Mouse (Mus musculus): ENCODE data around the gene Ipo11. TPM values are rescaled to one million over a fixed set of nuclear protein-coding genes. Genes with fewer than 3 reads are reported as not detected.

The Ipo11 gene
- polyA plus RNA-seq, 1 experiment from 2014 or later, result 17.1 TPM

DNA sequence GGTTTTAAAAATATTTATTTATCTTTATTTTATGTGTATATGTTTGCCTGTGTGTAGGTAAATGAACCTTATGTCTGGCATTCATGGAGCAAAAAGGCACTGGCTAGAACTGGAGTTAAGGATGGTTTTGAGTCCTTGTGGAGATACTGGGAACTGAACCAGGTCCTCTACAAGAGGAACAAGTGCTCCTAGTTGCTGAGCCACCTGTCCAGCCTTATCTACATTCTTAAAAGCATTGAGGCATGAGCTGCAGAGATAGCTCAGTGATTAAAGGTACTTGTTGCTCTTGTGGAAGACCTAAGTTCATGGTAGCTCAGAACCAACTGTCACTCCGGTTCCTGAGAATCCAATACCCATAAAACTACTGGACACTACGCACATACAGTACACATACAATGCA lies 49.4 kb downstream of the Ipo11 start:
- H3K9ac ChIP-seq (replicated peaks), result no peak overlapping the region
- H3K4me3 ChIP-seq (ENCODE audit: low read depth, low read length), result no peak overlapping the region
- H3K27ac ChIP-seq (ENCODE audit: low read depth), result no peak overlapping the region
- DNase-seq (no peak), ATAC-seq (no peak)
- TF ChIP-seq CTCF (IDR thresholded peaks at IDR 0.05; ENCODE audit: low read depth) (0 out of 2 replicates have a peak, but pooled peaks have one; percentile 6), EP300 (IDR thresholded peaks at IDR 0.05; ENCODE audit: low read depth) (no peak)
- WGBS (ENCODE audit: insufficient replicate concordance), result 92% methylated on average over 2 of the region's 2 CpGs
- peaks cover 17% of the 10 kb centered on the region; the same call in 1 of the 2 replicates for H3K36me3 ChIP-seq (replicated peaks; ENCODE audit: insufficient read depth, low read length)
- no peak overlapping the region for H3K4me2 ChIP-seq (ENCODE audit: low read depth, low read length)
- no peaks in the 10 kb centered on the region for H3K27me3 ChIP-seq (ENCODE audit: insufficient read depth, low read length)
- peaks cover 12% of the 10 kb centered on the region; the same call in 1 of the 2 replicates for H3K4me1 ChIP-seq (ENCODE audit: insufficient read depth)
- H3K9me3 ChIP-seq (ENCODE audit: low read length), result no peaks in the 10 kb centered on the region

DNA sequence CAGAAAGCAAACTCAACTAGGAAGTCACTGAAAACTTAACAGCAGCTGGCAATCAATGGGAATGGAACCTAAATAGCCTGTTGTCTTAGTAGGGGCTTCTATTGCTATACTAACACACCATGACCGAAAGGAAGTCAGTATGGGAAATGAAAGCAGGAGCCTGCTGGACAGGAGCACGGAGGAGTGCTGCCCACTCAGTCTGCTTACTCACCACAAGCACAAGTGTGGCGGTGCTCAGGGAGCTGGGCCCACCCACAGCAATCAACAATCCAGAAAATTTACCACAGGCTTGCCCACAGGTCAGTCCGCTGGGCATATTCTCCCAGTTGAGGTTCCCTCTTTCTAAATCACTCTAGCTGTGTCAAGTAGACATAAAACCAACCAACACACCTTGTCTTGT lies 52.5 kb downstream of the Ipo11 start:
- no peak for ATAC-seq
- 85% methylated on average over 4 of the region's 4 CpGs for WGBS (ENCODE audit: insufficient replicate concordance)

DNA sequence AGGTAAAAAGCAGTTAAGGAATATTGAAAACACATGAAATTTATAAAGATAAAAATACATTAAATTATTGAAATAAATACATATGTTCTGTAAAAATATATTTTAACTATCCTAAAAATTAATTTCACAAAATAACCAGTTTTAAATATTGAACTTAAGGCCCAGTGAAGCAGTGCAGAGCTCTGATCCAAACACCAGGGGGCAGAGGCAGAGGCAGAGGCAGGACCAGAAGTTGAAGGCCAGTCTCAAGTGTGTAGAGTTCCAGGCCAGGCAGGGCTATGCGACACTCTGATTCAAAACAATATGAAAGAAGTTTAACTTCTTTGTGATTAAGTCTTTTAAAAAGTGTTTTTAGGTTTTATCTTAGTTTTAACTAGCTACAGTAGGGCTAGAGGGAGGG lies 60.5 kb downstream of the Ipo11 start:
- no peaks in the 10 kb centered on the region for H3K4me1 ChIP-seq (ENCODE audit: insufficient read depth)
- peaks cover 16% of the 10 kb centered on the region for H3K36me3 ChIP-seq (replicated peaks; ENCODE audit: insufficient read depth, low read length)
- no peak overlapping the region for H3K27ac ChIP-seq (ENCODE audit: low read depth)
- TF ChIP-seq EP300 (IDR thresholded peaks at IDR 0.05; ENCODE audit: low read depth) (no peak), CTCF (IDR thresholded peaks at IDR 0.05; ENCODE audit: low read depth) (peak; percentile 76)
- WGBS (ENCODE audit: insufficient replicate concordance), result 80% methylated on average over 1 of the region's 1 CpGs
- ATAC-seq (no peak), DNase-seq (no peak)
- H3K9ac ChIP-seq (replicated peaks), result no peak overlapping the region
- H3K27me3 ChIP-seq (ENCODE audit: insufficient read depth, low read length), result no peaks in the 10 kb centered on the region
- no peak overlapping the region for H3K4me2 ChIP-seq (ENCODE audit: low read depth, low read length)
- H3K9me3 ChIP-seq (ENCODE audit: low read length), result no peaks in the 10 kb centered on the region
- no peak overlapping the region for H3K4me3 ChIP-seq (ENCODE audit: low read depth, low read length)

More for the DNA sequence above, 52.5 kb downstream of the Ipo11 start:
- H3K36me3 ChIP-seq (replicated peaks; ENCODE audit: insufficient read depth, low read length), result peaks cover 28% of the 10 kb centered on the region; the same call in 1 of the 2 replicates
- no peak for DNase-seq
- no peak overlapping the region for H3K4me2 ChIP-seq (ENCODE audit: low read depth, low read length)
- H3K9ac ChIP-seq (replicated peaks), result no peak overlapping the region
- H3K4me3 ChIP-seq (ENCODE audit: low read depth, low read length), result no peak overlapping the region
- H3K27ac ChIP-seq (ENCODE audit: low read depth), result no peak overlapping the region
- no peaks in the 10 kb centered on the region for H3K4me1 ChIP-seq (ENCODE audit: insufficient read depth)
- H3K27me3 ChIP-seq (ENCODE audit: insufficient read depth, low read length), result no peaks in the 10 kb centered on the region
- H3K9me3 ChIP-seq (ENCODE audit: low read length), result no peaks in the 10 kb centered on the region
- no peak for TF ChIP-seq CTCF (IDR thresholded peaks at IDR 0.05; ENCODE audit: low read depth)
- TF ChIP-seq EP300 (IDR thresholded peaks at IDR 0.05; ENCODE audit: low read depth), result no peak

DNA sequence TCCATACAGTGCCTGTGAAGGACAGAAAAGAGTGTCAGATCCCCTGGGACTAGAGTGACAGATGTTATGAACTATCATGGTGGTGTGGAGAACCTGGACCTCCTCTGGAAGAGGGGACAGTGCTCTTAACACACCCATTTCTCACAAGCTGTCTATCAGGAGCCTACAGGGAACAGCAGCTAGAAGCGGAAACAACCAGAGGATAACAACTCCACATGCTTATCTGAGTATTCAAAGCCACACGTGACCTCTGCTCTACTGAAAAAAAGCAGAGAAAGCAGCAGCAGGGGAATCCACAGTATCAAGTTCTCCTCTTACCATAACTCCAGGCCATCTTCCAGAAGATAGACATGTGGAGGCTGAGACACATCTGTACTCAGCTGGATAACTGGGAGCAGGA lies 71.2 kb downstream of the Ipo11 start:
- H3K9ac ChIP-seq (replicated peaks), result no peak overlapping the region
- H3K4me3 ChIP-seq (ENCODE audit: low read depth, low read length), result no peak overlapping the region
- 60% methylated on average over 2 of the region's 2 CpGs for WGBS (ENCODE audit: insufficient replicate concordance)
- peak overlapping the region; percentile 71 for H3K27ac ChIP-seq (ENCODE audit: low read depth)
- TF ChIP-seq EP300 (IDR thresholded peaks at IDR 0.05; ENCODE audit: low read depth) (peak; percentile 93), CTCF (IDR thresholded peaks at IDR 0.05; ENCODE audit: low read depth) (no peak)
- peaks cover 20% of the 10 kb centered on the region for H3K36me3 ChIP-seq (replicated peaks; ENCODE audit: insufficient read depth, low read length)
- DNase-seq (peak; percentile 18), ATAC-seq (peak; percentile 99)
- peaks cover 5% of the 10 kb centered on the region; the same call in 1 of the 2 replicates for H3K4me1 ChIP-seq (ENCODE audit: insufficient read depth)
- H3K9me3 ChIP-seq (ENCODE audit: low read length), result no peaks in the 10 kb centered on the region
- peak overlapping the region; percentile 27; the same call in 1 of the 2 replicates for H3K4me2 ChIP-seq (ENCODE audit: low read depth, low read length)
- H3K27me3 ChIP-seq (ENCODE audit: insufficient read depth, low read length), result no peaks in the 10 kb centered on the region

DNA sequence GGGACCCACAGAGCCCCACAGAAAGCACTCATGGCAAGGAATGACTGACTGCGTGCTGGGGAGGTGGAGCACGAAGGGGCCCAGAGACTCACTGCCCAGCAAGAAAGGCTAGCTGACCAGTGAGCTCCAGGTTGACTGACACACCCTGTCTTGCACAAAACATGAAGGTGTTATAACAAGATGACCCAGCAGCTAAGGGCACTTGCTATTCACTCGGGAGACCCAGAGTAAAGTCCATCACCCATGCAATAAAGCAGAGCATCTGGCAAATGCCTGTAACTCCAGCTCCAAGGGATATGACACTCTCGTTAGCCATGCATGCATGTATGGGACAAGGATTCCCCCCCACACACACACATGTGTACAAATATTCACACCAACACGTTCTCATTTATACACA lies 78.0 kb downstream of the Ipo11 start:
- Histone ChIP-seq H3K27me3 (ENCODE audit: insufficient read depth, low read length) (no peaks in the 10 kb centered on the region), H3K27ac (ENCODE audit: low read depth) (no peak overlapping the region), H3K4me2 (ENCODE audit: low read depth, low read length) (no peak overlapping the region), H3K36me3 (replicated peaks; ENCODE audit: insufficient read depth, low read length) (peaks cover 13% of the 10 kb centered on the region; the same call in 1 of the 2 replicates), H3K4me1 (ENCODE audit: insufficient read depth) (no peaks in the 10 kb centered on the region), H3K9ac (replicated peaks) (no peak overlapping the region), H3K4me3 (ENCODE audit: low read depth, low read length) (no peak overlapping the region), H3K9me3 (ENCODE audit: low read length) (no peaks in the 10 kb centered on the region)
- no peak for DNase-seq
- TF ChIP-seq CTCF (IDR thresholded peaks at IDR 0.05; ENCODE audit: low read depth), result no peak
- TF ChIP-seq EP300 (IDR thresholded peaks at IDR 0.05; ENCODE audit: low read depth), result no peak
- ATAC-seq, result no peak
- WGBS (ENCODE audit: insufficient replicate concordance), result 88% methylated on average over 5 of the region's 5 CpGs

DNA sequence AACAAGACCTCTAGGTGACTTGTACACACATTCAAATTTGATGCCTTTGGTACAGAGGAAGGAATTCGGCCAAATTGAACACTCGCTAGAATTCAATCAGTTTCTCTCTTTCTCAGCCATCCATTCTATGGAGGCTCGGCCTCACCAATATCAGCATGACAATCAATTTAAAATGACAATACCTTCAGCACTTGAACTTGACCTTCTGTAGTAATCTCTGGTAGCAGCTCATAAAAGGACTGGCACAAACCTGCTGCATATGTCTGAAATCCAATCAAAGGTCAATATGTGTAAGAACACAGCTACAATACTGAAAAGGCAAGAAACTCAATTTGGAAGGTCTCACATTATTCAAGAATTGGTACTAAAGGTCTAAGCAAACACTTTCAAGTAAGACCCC lies 80.2 kb downstream of the Ipo11 start:
- Histone ChIP-seq H3K9me3 (ENCODE audit: low read length) (no peaks in the 10 kb centered on the region), H3K27ac (ENCODE audit: low read depth) (no peak overlapping the region), H3K4me3 (ENCODE audit: low read depth, low read length) (no peak overlapping the region), H3K27me3 (ENCODE audit: insufficient read depth, low read length) (no peaks in the 10 kb centered on the region), H3K9ac (replicated peaks) (no peak overlapping the region), H3K36me3 (replicated peaks; ENCODE audit: insufficient read depth, low read length) (peaks cover 13% of the 10 kb centered on the region; the same call in 1 of the 2 replicates), H3K4me2 (ENCODE audit: low read depth, low read length) (no peak overlapping the region), H3K4me1 (ENCODE audit: insufficient read depth) (no peaks in the 10 kb centered on the region)
- WGBS (ENCODE audit: insufficient replicate concordance), result 85% methylated on average over 3 of the region's 3 CpGs
- ATAC-seq, result no peak
- no peak for DNase-seq
- no peak for TF ChIP-seq EP300 (IDR thresholded peaks at IDR 0.05; ENCODE audit: low read depth)
- TF ChIP-seq CTCF (IDR thresholded peaks at IDR 0.05; ENCODE audit: low read depth), result no peak

DNA sequence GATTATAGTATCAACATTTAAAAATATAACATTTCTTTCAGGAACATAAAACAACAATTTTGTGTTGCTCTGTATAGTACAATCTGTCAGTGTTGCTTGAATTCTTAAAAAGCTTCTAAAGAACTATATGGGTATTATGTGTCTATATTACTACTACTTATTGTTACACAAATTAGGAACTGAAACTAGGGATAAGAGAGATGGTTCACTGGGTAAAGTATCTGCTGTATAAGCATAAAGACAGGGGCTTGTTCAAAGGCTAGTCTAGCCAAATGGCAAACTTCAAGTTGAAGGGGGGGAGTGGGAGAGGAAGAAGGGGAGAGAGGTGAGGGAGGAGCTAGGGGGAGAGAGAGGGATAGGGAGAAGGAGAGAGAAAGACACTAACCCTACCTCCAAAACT lies 89.2 kb downstream of the Ipo11 start:
- Histone ChIP-seq H3K36me3 (replicated peaks; ENCODE audit: insufficient read depth, low read length) (no peaks in the 10 kb centered on the region), H3K27ac (ENCODE audit: low read depth) (no peak overlapping the region), H3K4me2 (ENCODE audit: low read depth, low read length) (no peak overlapping the region), H3K4me3 (ENCODE audit: low read depth, low read length) (no peak overlapping the region), H3K27me3 (ENCODE audit: insufficient read depth, low read length) (no peaks in the 10 kb centered on the region), H3K9me3 (ENCODE audit: low read length) (no peaks in the 10 kb centered on the region), H3K4me1 (ENCODE audit: insufficient read depth) (no peaks in the 10 kb centered on the region), H3K9ac (replicated peaks) (no peak overlapping the region)
- ATAC-seq (no peak), DNase-seq (no peak)
- TF ChIP-seq EP300 (IDR thresholded peaks at IDR 0.05; ENCODE audit: low read depth) (no peak), CTCF (IDR thresholded peaks at IDR 0.05; ENCODE audit: low read depth) (no peak)
